Mouse (Mus musculus) cerebellum, adult 2 months (tissue): Measurements from ENCODE around the gene Defb26. TPM values are rescaled to one million over a fixed set of nuclear protein-coding genes. Genes with fewer than 3 reads are reported as not detected.
A peak's percentile ranks its signal among the peaks of the same experiment; 100 is the strongest.

ENCODE experiments used
- DNase-seq, 2 experiments: peaks; one replicate each; pipeline ENCODE4 v3.0.0; 2021
- H3K27ac ChIP-seq: fragments of 200-500 bp; 2 replicates; pipeline ENCODE4 v1.5.1; 2012; ENCODE audit warnings: low read length, control low read depth, inconsistent platforms; ENCODE audit not compliant: insufficient read depth
- H3K27me3 ChIP-seq: fragments of 200-500 bp; 2 replicates; pipeline ENCODE4 v1.6.1; 2012; ENCODE audit warnings: inconsistent platforms, mild to moderate bottlenecking, low read length, moderate library complexity; ENCODE audit not compliant: control insufficient read depth, insufficient read depth
- H3K4me1 ChIP-seq: fragments of 200-500 bp; 2 replicates; pipeline ENCODE4 v1.6.1; 2011; ENCODE audit warnings: low read length; ENCODE audit not compliant: control insufficient read depth, insufficient read depth
- H3K4me3 ChIP-seq: fragments of 200-500 bp; replicated peaks from 2 replicates; pipeline ENCODE3; 2011; ENCODE audit warnings: mild to moderate bottlenecking, low read depth, low read length, control low read depth; ENCODE audit not compliant: insufficient read depth
- CTCF ChIP-seq: fragments of 200-500 bp; IDR thresholded peaks from 2 replicates; pipeline ENCODE4 v1.5.1; 2011; ENCODE audit warnings: low read depth, mild to moderate bottlenecking, control low read depth, low read length, moderate library complexity, borderline replicate concordance; ENCODE audit not compliant: insufficient read depth
- POLR2A ChIP-seq: fragments of 200-500 bp; IDR thresholded peaks from 2 replicates; pipeline ENCODE4 v1.6.1; 2011; ENCODE audit warnings: low read length, control low read depth, borderline replicate concordance; ENCODE audit not compliant: insufficient read depth
- WGBS: fragments of 180-500 bp; shearing (Covaris S2); methylation state at CpG from one replicate; pipeline ENCODE4 v1.1.7; 2018; 5-methylcytosine and 5-hydroxymethylcytosine counted together
- polyA plus RNA-seq: library from polyadenylated mRNA; depleted of rRNA; stranded (reverse); fragments of >200 nt; gene quantifications from 2 replicates; pipeline ENCODE4 v1.2.3, GENCODE M21; 2012; rRNA removed

The Defb26 gene
- polyA plus RNA-seq, 1 experiment, result not detected

GRCm38 (mm10) chr2:152481726-152482125 lies 29.8 kb downstream of the Defb26 start:
- WGBS, result 93% methylated on average over 7 of the region's 7 CpGs
- Histone ChIP-seq H3K4me3 (no peak overlapping the region), H3K27me3 (no peaks in the 10 kb centered on the region), H3K4me1 (no peaks in the 10 kb centered on the region), H3K27ac (no peak overlapping the region)
- no peak for TF ChIP-seq POLR2A
- no peak for TF ChIP-seq CTCF
- no peak for DNase-seq

GRCm38 (mm10) chr2:152480881-152481280 lies 30.6 kb downstream of the Defb26 start:
- Histone ChIP-seq H3K4me1 (no peaks in the 10 kb centered on the region), H3K4me3 (no peak overlapping the region), H3K27ac (no peak overlapping the region), H3K27me3 (no peaks in the 10 kb centered on the region)
- WGBS, result 86% methylated on average over 3 of the region's 3 CpGs
- TF ChIP-seq POLR2A, result no peak
- no peak for TF ChIP-seq CTCF
- DNase-seq, result no peak

GRCm38 (mm10) chr2:152476763-152477162 lies 34.7 kb downstream of the Defb26 start, which contains the start of gene Defb20:
TSS of gene Defb20 (plus strand) at chr2:152477063.
- no peak within 1 kb of the TSS for H3K27ac ChIP-seq
- DNase-seq, result no peak
- H3K4me1 ChIP-seq, result no peaks in the 10 kb centered on the region
- no peaks in the 10 kb centered on the region for H3K27me3 ChIP-seq
- TF ChIP-seq CTCF (no peak), POLR2A (no peak)
- 54% methylated on average over 2 of the region's 2 CpGs for WGBS
- H3K4me3 ChIP-seq, result no peak within 1 kb of the TSS

GRCm38 (mm10) chr2:152472434-152472833 lies 39.1 kb downstream of the Defb26 start:
- H3K27ac ChIP-seq, result no peak overlapping the region
- no peaks in the 10 kb centered on the region for H3K4me1 ChIP-seq
- no peak for DNase-seq
- no peak overlapping the region for H3K4me3 ChIP-seq
- 41% methylated on average over 3 of the region's 3 CpGs for WGBS
- H3K27me3 ChIP-seq, result no peaks in the 10 kb centered on the region
- no peak for TF ChIP-seq CTCF
- TF ChIP-seq POLR2A, result no peak

GRCm38 (mm10) chr2:152470973-152471372 lies 40.5 kb downstream of the Defb26 start:
- H3K4me1 ChIP-seq, result no peaks in the 10 kb centered on the region
- 28% methylated on average over 7 of the region's 7 CpGs for WGBS
- no peaks in the 10 kb centered on the region for H3K27me3 ChIP-seq
- peak in 1 of 2 experiments; percentile 12 for DNase-seq
- no peak overlapping the region for H3K27ac ChIP-seq
- no peak overlapping the region for H3K4me3 ChIP-seq
- TF ChIP-seq POLR2A (no peak), CTCF (no peak)

- H3K4me3 ChIP-seq, result no peak within 1 kb of the TSS
- H3K27ac ChIP-seq, result no peak within 1 kb of the TSS
- 88% methylated on average over 3 of the region's 3 CpGs for WGBS
- no peaks in the 10 kb centered on the region for H3K4me1 ChIP-seq
- no peak for DNase-seq
- H3K27me3 ChIP-seq, result no peaks in the 10 kb centered on the region
- TF ChIP-seq POLR2A, result no peak
- no peak for TF ChIP-seq CTCF
These were observed 46.8 kb downstream of the Defb26 start, which contains the start of gene Defb23 for GRCm38 (mm10) chr2:152464570-152465150. TSS of gene Defb23 (minus strand) at chr2:152464620.

GRCm38 (mm10) chr2:152459241-152459640 lies 52.3 kb downstream of the Defb26 start:
- Histone ChIP-seq H3K27ac (no peak overlapping the region), H3K27me3 (no peaks in the 10 kb centered on the region), H3K4me1 (no peaks in the 10 kb centered on the region), H3K4me3 (no peak overlapping the region)
- TF ChIP-seq CTCF (no peak), POLR2A (no peak)
- 50% methylated on average over 13 of the region's 13 CpGs for WGBS
- DNase-seq, result no peak

Other genes starting within 250 kb of the Defb26 start
- 38.7 and 40.9 TPM in 2 replicates for gene Tbc1d20, start 217.9 kb downstream of the Defb26 start, polyA plus RNA-seq
- 205 and 208 TPM in 2 replicates for gene Rbck1, start 179.0 kb downstream of the Defb26 start, polyA plus RNA-seq
- 1.1 TPM in 2 replicates for gene Trib3, start 167.7 kb downstream of the Defb26 start, polyA plus RNA-seq
- gene Nrsn2, start 135.1 kb downstream of the Defb26 start, polyA plus RNA-seq, result 124 and 142 TPM in 2 replicates
- 11.1 and 12.1 TPM in 2 replicates for gene Sox12, start 113.6 kb downstream of the Defb26 start, polyA plus RNA-seq
- 10.7 and 11.9 TPM in 2 replicates for gene Zcchc3, start 96.7 kb downstream of the Defb26 start, polyA plus RNA-seq
- 2.6 and 3.9 TPM in 2 replicates for gene 6820408C15Rik, start 96.1 kb downstream of the Defb26 start, polyA plus RNA-seq
- not detected in 2 replicates for gene Defb23, start 47.1 kb downstream of the Defb26 start, polyA plus RNA-seq
- 0.23 TPM in 1 of 2 replicates, not detected in the other for gene Defb20, start 34.6 kb downstream of the Defb26 start, polyA plus RNA-seq
- not detected in 2 replicates for gene Defb22, start 21.6 kb downstream of the Defb26 start, polyA plus RNA-seq
- not detected in 2 replicates for gene Defb28, start 6.6 kb upstream of the Defb26 start, polyA plus RNA-seq
- not detected in 2 replicates for gene Defb29, start 28.4 kb upstream of the Defb26 start, polyA plus RNA-seq
- not detected in 2 replicates for gene Gm17416, start 57.6 kb upstream of the Defb26 start, polyA plus RNA-seq
- gene Defb21, start 61.1 kb upstream of the Defb26 start, polyA plus RNA-seq, result not detected in 2 replicates
- not detected in 2 replicates for gene Defb19, start 68.6 kb upstream of the Defb26 start, polyA plus RNA-seq
- gene Defb45, start 87.7 kb upstream of the Defb26 start, polyA plus RNA-seq, result not detected in 2 replicates
- not detected in 2 replicates for gene Defb36, start 92.6 kb upstream of the Defb26 start, polyA plus RNA-seq
- gene Defb25, start 111.4 kb upstream of the Defb26 start, polyA plus RNA-seq, result not detected in 2 replicates
- gene Rem1, start 115.3 kb upstream of the Defb26 start, polyA plus RNA-seq, result 0.76 and 0.90 TPM in 2 replicates
- 80.5 and 83.5 TPM in 2 replicates for gene H13, start 157.8 kb upstream of the Defb26 start, polyA plus RNA-seq
- 19.2 and 19.9 TPM in 2 replicates for gene Mcts2, start 175.3 kb upstream of the Defb26 start, polyA plus RNA-seq
- gene Id1, start 224.6 kb upstream of the Defb26 start, polyA plus RNA-seq, result 63.8 and 68.7 TPM in 2 replicates
- gene Cox4i2, start 242.5 kb upstream of the Defb26 start, polyA plus RNA-seq, result 9.2 and 9.7 TPM in 2 replicates